Mouse (Mus musculus): ENCODE measurements at regions not wholly inside any gene's neighbourhood (a gene's known extent, or its start where the extent isn't known, plus 50 kb on each side); places are given as distances from the start of the nearest gene placed in this dataset.

DNA sequence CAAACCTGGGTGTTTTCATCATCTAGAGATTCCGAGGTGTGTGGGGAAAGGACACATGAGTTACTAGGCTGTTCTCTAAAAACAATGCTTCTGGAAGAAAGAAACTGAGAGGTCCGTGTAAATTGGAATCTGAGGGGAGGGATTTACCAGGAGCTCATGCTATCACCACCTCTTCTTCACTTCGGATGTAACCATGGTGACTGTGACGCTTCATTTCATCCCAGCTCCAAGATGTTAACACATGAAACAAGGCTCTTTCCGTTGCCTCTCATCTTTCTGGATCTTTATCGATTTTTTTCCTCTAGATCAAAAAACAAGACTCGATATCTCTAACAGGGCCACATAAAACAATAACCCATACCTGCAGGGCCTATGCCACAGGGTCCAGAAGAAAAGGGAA is 89.2 kb upstream of the Dap start:
- H3K9ac ChIP-seq (ENCODE audit: low read depth, low read length, severe bottlenecking) = no peak overlapping the region
- H3K36me3 ChIP-seq (ENCODE audit: control insufficient read depth, insufficient read depth, low read length) = no peaks in the 10 kb centered on the region
- no peak overlapping the region for H3K4me3 ChIP-seq (replicated peaks; ENCODE audit: low read length)
- H3K4me2 ChIP-seq (replicated peaks; ENCODE audit: low read depth, low read length, severe bottlenecking) = no peak overlapping the region
- no peaks in the 10 kb centered on the region for H3K27me3 ChIP-seq (ENCODE audit: control insufficient read depth, insufficient read depth, low read length)
- no peak for ATAC-seq (ENCODE audit: low FRiP score, low read depth)
- H3K4me1 ChIP-seq (ENCODE audit: control insufficient read depth, insufficient read depth, low read length) = no peaks in the 10 kb centered on the region
- DNase-seq (ENCODE audit: low spot score) = no peak
- 71% methylated on average over 7 of the region's 7 CpGs for WGBS
- no peaks in the 10 kb centered on the region for H3K9me3 ChIP-seq (ENCODE audit: control insufficient read depth, low read length)
- no peak for TF ChIP-seq POLR2A (IDR thresholded peaks at IDR 0.05; ENCODE audit: borderline replicate concordance, extremely low read depth, insufficient read depth, insufficient read length)
- no peak overlapping the region for H3K27ac ChIP-seq (replicated peaks; ENCODE audit: low read depth, low read length)

DNA sequence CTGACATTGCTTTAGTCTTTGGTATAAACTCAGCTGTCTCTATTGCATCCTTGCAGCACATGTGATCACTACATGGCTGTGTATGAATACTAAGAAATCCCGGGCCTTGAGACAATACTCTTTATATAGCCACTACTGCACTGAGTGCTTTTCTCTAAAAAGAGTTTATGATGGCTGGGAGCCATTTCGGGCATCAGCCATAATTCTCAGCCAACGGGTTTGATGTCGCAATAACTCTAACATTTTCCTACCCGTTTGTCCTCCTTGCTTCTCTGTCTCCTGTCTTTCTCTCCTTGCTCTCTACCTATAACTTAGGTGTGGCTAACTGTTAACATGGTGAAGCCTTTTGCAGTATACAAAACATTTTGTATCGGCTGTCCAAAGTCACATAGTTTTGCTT is 85.5 kb upstream of the Dap start:
- Histone ChIP-seq H3K4me3 (replicated peaks; ENCODE audit: low read length) (no peak overlapping the region), H3K27ac (replicated peaks; ENCODE audit: low read depth, low read length) (no peak overlapping the region), H3K9ac (ENCODE audit: low read depth, low read length, severe bottlenecking) (no peak overlapping the region), H3K4me1 (ENCODE audit: control insufficient read depth, insufficient read depth, low read length) (no peaks in the 10 kb centered on the region), H3K4me2 (replicated peaks; ENCODE audit: low read depth, low read length, severe bottlenecking) (no peak overlapping the region), H3K36me3 (ENCODE audit: control insufficient read depth, insufficient read depth, low read length) (no peaks in the 10 kb centered on the region), H3K9me3 (ENCODE audit: control insufficient read depth, low read length) (no peaks in the 10 kb centered on the region), H3K27me3 (ENCODE audit: control insufficient read depth, insufficient read depth, low read length) (no peaks in the 10 kb centered on the region)
- no peak for ATAC-seq (ENCODE audit: low FRiP score, low read depth)
- DNase-seq (ENCODE audit: low spot score) = no peak
- 79% methylated on average over 6 of the region's 6 CpGs for WGBS
- TF ChIP-seq POLR2A (IDR thresholded peaks at IDR 0.05; ENCODE audit: borderline replicate concordance, extremely low read depth, insufficient read depth, insufficient read length) = no peak

DNA sequence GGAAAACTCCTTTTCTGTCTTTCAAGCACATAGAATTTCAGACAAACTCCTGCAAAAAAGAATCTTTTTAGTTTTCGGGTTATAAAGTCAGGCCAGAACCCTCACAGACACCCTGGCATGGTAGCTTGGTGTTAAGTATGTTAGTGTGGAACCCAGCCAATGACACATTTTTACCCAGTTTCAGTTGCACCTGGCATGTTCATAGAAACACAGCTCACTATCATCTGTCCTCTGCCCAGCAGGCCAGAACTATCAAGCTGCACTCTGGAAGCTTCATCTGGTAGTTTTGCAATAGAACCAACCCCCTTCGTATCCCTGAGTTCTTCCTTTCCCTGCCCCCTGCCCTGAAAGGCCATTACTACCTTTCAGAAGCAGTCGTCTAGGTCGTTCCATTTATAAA is 82.4 kb upstream of the Dap start:
- no peak for ATAC-seq (ENCODE audit: low FRiP score, low read depth)
- Histone ChIP-seq H3K36me3 (ENCODE audit: control insufficient read depth, insufficient read depth, low read length) (no peaks in the 10 kb centered on the region), H3K9me3 (ENCODE audit: control insufficient read depth, low read length) (no peaks in the 10 kb centered on the region), H3K27ac (replicated peaks; ENCODE audit: low read depth, low read length) (no peak overlapping the region), H3K9ac (ENCODE audit: low read depth, low read length, severe bottlenecking) (no peak overlapping the region), H3K4me3 (replicated peaks; ENCODE audit: low read length) (no peak overlapping the region), H3K4me1 (ENCODE audit: control insufficient read depth, insufficient read depth, low read length) (no peaks in the 10 kb centered on the region), H3K27me3 (ENCODE audit: control insufficient read depth, insufficient read depth, low read length) (no peaks in the 10 kb centered on the region), H3K4me2 (replicated peaks; ENCODE audit: low read depth, low read length, severe bottlenecking) (no peak overlapping the region)
- no peak for TF ChIP-seq POLR2A (IDR thresholded peaks at IDR 0.05; ENCODE audit: borderline replicate concordance, extremely low read depth, insufficient read depth, insufficient read length)
- DNase-seq (ENCODE audit: low spot score) = no peak
- 75% methylated on average over 4 of the region's 4 CpGs for WGBS

DNA sequence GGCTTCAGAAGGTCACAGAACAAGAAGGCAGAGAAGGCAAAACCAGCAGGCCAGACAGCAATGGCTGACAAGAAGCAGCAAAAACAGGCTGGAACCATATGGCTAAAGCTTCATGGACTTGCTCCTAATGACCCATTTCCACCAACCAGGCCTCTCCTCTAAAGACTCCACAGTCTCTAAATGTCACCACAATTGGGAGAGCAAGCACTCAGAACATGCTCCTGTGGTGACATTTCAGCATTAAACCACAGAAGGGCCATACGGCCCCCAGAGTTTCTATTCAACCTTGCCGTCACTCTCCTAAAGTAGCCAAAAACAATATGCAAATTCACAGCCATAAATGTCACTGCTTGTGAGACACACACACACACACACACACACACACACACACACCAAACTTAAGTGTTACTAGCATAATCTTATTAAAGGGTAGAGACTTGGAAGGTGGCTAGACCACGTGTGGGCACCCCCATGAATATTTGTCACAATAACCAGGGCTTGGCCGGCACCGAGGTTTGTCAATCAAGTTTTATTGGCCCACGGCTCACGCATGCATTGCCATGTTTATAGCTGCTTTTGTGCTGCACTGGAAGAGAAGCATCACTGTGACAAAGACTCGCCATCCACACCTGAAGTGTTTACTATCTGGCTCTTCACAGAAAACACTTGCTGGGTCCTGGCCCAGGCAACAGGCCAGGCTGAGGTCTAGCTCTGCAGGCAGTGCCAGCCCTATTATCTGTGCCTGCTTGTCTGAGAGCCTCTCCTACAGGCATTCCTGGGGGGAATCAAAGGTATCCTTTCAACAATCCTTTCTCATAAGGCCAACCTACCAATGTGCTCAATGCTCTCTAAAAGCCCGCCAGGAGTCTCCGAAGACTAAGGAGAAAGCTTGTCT is 75.6 kb upstream of the Dap start:
- H3K27ac ChIP-seq (replicated peaks; ENCODE audit: low read depth, low read length) = no peak overlapping the region
- H3K4me2 ChIP-seq (replicated peaks; ENCODE audit: low read depth, low read length, severe bottlenecking) = no peak overlapping the region
- DNase-seq (ENCODE audit: low spot score) (no peak), ATAC-seq (ENCODE audit: low FRiP score, low read depth) (no peak)
- H3K4me1 ChIP-seq (ENCODE audit: control insufficient read depth, insufficient read depth, low read length) = no peaks in the 10 kb centered on the region
- no peaks in the 10 kb centered on the region for H3K9me3 ChIP-seq (ENCODE audit: control insufficient read depth, low read length)
- no peaks in the 10 kb centered on the region for H3K36me3 ChIP-seq (ENCODE audit: control insufficient read depth, insufficient read depth, low read length)
- H3K4me3 ChIP-seq (replicated peaks; ENCODE audit: low read length) = no peak overlapping the region
- H3K9ac ChIP-seq (ENCODE audit: low read depth, low read length, severe bottlenecking) = no peak overlapping the region
- no peak for TF ChIP-seq POLR2A (IDR thresholded peaks at IDR 0.05; ENCODE audit: borderline replicate concordance, extremely low read depth, insufficient read depth, insufficient read length)
- WGBS = 73% methylated on average over 10 of the region's 10 CpGs
- no peaks in the 10 kb centered on the region for H3K27me3 ChIP-seq (ENCODE audit: control insufficient read depth, insufficient read depth, low read length)

DNA sequence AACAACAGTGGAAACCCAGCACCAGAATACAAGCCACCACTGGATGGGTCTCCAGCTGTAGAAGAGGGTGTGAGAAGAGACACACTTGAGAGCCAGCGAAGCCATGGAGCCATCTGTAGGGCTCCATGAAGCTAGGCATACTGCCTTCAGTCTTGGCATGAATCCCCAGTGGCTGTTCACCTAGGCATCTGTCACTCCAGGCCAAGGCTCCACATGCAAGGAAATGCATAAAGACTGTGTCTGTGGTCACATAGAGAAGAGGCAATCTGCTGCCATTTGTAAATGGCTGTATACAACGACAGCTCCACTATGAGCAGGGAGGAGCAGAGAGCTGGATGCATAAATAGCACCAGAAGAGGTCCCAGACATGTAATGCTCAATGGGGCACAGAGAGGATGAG is 74.3 kb upstream of the Dap start:
- no peak for TF ChIP-seq POLR2A (IDR thresholded peaks at IDR 0.05; ENCODE audit: borderline replicate concordance, extremely low read depth, insufficient read depth, insufficient read length)
- no peaks in the 10 kb centered on the region for H3K9me3 ChIP-seq (ENCODE audit: control insufficient read depth, low read length)
- no peaks in the 10 kb centered on the region; the same call in 1 of the 2 replicates for H3K4me1 ChIP-seq (ENCODE audit: control insufficient read depth, insufficient read depth, low read length)
- H3K27me3 ChIP-seq (ENCODE audit: control insufficient read depth, insufficient read depth, low read length) = no peaks in the 10 kb centered on the region
- no peak overlapping the region for H3K4me2 ChIP-seq (replicated peaks; ENCODE audit: low read depth, low read length, severe bottlenecking)
- no peaks in the 10 kb centered on the region for H3K36me3 ChIP-seq (ENCODE audit: control insufficient read depth, insufficient read depth, low read length)
- DNase-seq (ENCODE audit: low spot score) (no peak), ATAC-seq (ENCODE audit: low FRiP score, low read depth) (no peak)
- H3K27ac ChIP-seq (replicated peaks; ENCODE audit: low read depth, low read length) = no peak overlapping the region
- no peak overlapping the region for H3K4me3 ChIP-seq (replicated peaks; ENCODE audit: low read length)
- H3K9ac ChIP-seq (ENCODE audit: low read depth, low read length, severe bottlenecking) = no peak overlapping the region
- 82% methylated on average over 2 of the region's 2 CpGs for WGBS

Measured in limb, embryonic 14.5 days (tissue).